Mouse (Mus musculus) ES-E14 (cell line): ENCODE measurements around the gene Klf6.

Experiments
- ZC3H11A ChIP-seq: IDR thresholded peaks from 2 replicates; pipeline ENCODE4 v1.6.1; 2012; ENCODE audit warnings: low read depth, mild to moderate bottlenecking, inconsistent platforms, low read length, borderline replicate concordance
- ZNF384 ChIP-seq: IDR thresholded peaks from 2 replicates; pipeline ENCODE4 v1.6.1; 2012; ENCODE audit warnings: low read depth, low read length, inconsistent platforms

- TF ChIP-seq ZC3H11A, result no peak
- TF ChIP-seq ZNF384, result no peak
Measured at GRCm38 (mm10) chr13:5899641-5900040, 38.4 kb downstream of the Klf6 start.
